Mouse (Mus musculus) liver, embryonic 12.5 days (tissue): ENCODE data around the gene Msh4. TPM values are rescaled to one million over a fixed set of nuclear protein-coding genes. Genes with fewer than 3 reads are reported as not detected.
A peak's percentile ranks its signal among the peaks of the same experiment; 100 is the strongest.

Experiments used
- ATAC-seq: fragments of 200-750 bp; cut with Nextera tagmentation; 2 replicates; pipeline ENCODE4 v1.8.0; 2017; ENCODE audit warnings: moderate number of reproducible peaks, mild to moderate bottlenecking, moderate library complexity
- H3K27ac ChIP-seq: fragments of 300-500 bp; sonication (generic); 2 replicates; pipeline ENCODE4 v1.5.1; 2016; ENCODE audit warnings: mild to moderate bottlenecking
- H3K27me3 ChIP-seq: fragments of 300-500 bp; sonication (generic); replicated peaks from 2 replicates; pipeline ENCODE4 v1.6.1; 2016; ENCODE audit warnings: mild to moderate bottlenecking, moderate library complexity
- H3K36me3 ChIP-seq: fragments of 300-500 bp; sonication (generic); 2 replicates; pipeline ENCODE4 v1.6.1; 2016; ENCODE audit warnings: mild to moderate bottlenecking, moderate library complexity
- H3K4me1 ChIP-seq: fragments of 300-500 bp; sonication (generic); 2 replicates; pipeline ENCODE4 v1.6.1; 2016
- H3K4me2 ChIP-seq: fragments of 300-500 bp; sonication (generic); 2 replicates; pipeline ENCODE4 v1.6.1; 2016; ENCODE audit warnings: mild to moderate bottlenecking, moderate library complexity
- H3K4me3 ChIP-seq: fragments of 300-500 bp; sonication (generic); 2 replicates; pipeline ENCODE4 v1.5.1; 2016; ENCODE audit warnings: mild to moderate bottlenecking, moderate library complexity
- H3K9ac ChIP-seq: fragments of 300-500 bp; sonication (generic); 2 replicates; pipeline ENCODE4 v1.6.1; 2016; ENCODE audit warnings: mild to moderate bottlenecking, moderate library complexity
- H3K9me3 ChIP-seq: fragments of 300-500 bp; sonication (generic); replicated peaks from 2 replicates; pipeline ENCODE4 v1.6.1; 2016; ENCODE audit warnings: mild to moderate bottlenecking, moderate library complexity
- WGBS: fragments of 180-500 bp; shearing (Covaris S2); methylation state at CpG from one replicate; pipeline ENCODE4 v1.1.7; 2016; ENCODE audit not compliant: insufficient replicate concordance; 5-methylcytosine and 5-hydroxymethylcytosine counted together
- polyA plus RNA-seq: library from polyadenylated mRNA; unstranded; fragments of >200 nt; fragmentation: Nextera tagmentation; extraction: Ambion mirVana; gene quantifications from 2 replicates; pipeline ENCODE4 v1.2.1, GENCODE M21; 2016

Msh4 gene
- polyA plus RNA-seq, 1 experiment from 2014 or later, result 0.10 TPM

DNA sequence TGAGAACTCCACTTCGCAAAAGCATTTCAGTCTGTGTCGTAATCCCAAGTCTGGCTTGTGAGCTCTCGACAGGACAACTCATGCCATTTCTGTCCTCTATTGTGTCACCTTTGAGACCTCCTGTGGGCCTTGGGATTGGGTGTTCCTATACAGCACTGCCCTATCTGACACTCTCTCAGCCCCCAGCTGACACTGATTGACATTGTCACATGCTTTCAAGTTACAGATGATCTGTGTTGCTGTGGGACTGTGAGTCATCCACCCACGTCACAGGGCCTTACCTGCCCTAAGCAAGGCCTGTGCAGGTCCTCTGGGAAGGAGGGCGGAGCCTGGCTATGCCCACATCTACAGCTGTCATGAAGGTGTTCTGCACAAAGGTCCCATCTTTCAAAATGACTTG, 26.5 kb upstream of the Msh4 start:
- no peaks in the 10 kb centered on the region for H3K4me1 ChIP-seq
- H3K27me3 ChIP-seq, result no peaks in the 10 kb centered on the region
- WGBS, result 82% methylated on average over 5 of the region's 5 CpGs
- H3K9ac ChIP-seq, result no peak overlapping the region
- ATAC-seq, result no peak
- no peak overlapping the region for H3K4me3 ChIP-seq
- no peak overlapping the region for H3K27ac ChIP-seq
- H3K36me3 ChIP-seq, result peaks cover 81% of the 10 kb centered on the region
- no peaks in the 10 kb centered on the region for H3K9me3 ChIP-seq
- H3K4me2 ChIP-seq, result no peak overlapping the region

- Histone ChIP-seq H3K4me1 (no peaks in the 10 kb centered on the region), H3K9ac (no peak overlapping the region), H3K27ac (no peak overlapping the region), H3K4me2 (no peak overlapping the region), H3K9me3 (no peaks in the 10 kb centered on the region), H3K27me3 (no peaks in the 10 kb centered on the region), H3K36me3 (peaks cover 76% of the 10 kb centered on the region), H3K4me3 (no peak overlapping the region)
- ATAC-seq, result no peak; the same call in 1 of the 2 replicates
- WGBS, result 82% methylated on average over 11 of the region's 11 CpGs
Measured at GRCm38 (mm10) chr3:153929526-153929925, 23.6 kb upstream of the Msh4 start.

DNA sequence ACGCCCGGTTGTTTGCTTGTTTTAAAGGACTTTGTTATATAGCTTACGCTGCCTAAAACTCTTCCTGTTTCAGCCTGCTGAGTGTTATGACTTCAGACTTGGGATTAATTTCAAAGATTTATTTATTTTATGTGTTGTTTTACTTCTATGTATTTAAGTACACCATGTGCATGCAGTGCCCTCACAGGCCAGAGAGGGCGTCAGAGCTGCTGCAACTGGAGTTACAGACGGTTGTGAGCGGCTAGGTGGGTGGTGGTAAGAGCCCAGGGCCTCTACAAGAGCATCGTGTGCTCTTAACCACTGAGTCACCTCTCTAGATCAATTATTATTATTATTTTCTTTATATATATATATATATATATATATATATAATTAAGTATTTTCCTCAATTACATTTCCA, 20.4 kb upstream of the Msh4 start:
- Histone ChIP-seq H3K4me1 (0 out of 2 replicates have a peak, but pooled peaks cover 2% of the 10 kb centered on the region), H3K9me3 (no peaks in the 10 kb centered on the region), H3K4me3 (no peak overlapping the region), H3K27me3 (no peaks in the 10 kb centered on the region), H3K4me2 (no peak overlapping the region), H3K9ac (no peak overlapping the region), H3K27ac (no peak overlapping the region), H3K36me3 (peaks cover 73% of the 10 kb centered on the region)
- no peak for ATAC-seq
- 82% methylated on average over 7 of the region's 7 CpGs for WGBS

DNA sequence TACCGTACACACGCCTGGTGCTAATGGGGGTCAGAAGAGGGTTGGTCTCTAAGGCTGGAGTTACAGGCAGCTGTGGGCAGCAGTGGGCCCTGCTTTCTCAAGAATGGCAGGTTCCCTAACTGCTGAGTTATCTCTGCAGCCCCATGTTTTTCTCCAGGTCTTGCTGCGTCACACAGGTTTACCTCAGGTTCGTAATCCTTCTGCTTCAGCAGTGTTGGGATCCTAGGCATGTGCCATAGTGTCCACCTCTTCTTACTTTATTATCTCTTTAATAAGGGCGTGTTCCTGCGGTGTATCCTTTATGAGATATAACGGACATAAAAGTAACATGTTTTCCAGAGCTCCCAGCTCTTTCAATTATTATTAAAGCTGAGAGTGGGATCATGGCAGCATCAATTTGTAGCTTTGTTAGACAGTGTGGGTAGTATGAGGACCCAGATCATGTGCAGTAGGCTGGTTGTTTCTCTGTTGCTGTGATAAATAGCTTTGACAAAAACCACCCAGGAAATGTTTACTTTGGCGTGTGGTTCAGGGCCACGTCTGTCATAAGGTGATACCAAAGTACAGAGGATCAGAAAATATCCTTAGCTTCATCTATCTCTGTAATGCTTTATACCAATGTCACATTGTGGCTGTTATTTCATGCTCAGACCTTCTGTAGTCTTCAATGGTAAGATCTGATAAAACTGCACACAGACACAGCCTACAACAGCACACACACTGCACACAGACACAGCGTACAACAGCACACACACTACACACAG, 15.4 kb upstream of the Msh4 start:
- Histone ChIP-seq H3K9me3 (no peaks in the 10 kb centered on the region), H3K36me3 (peaks cover 41% of the 10 kb centered on the region), H3K4me1 (0 out of 2 replicates have a peak, but pooled peaks cover 3% of the 10 kb centered on the region), H3K27me3 (no peaks in the 10 kb centered on the region), H3K4me3 (no peak overlapping the region), H3K9ac (no peak overlapping the region), H3K4me2 (no peak overlapping the region), H3K27ac (no peak overlapping the region)
- WGBS, result 74% methylated on average over 10 of the region's 10 CpGs
- no peak for ATAC-seq

GRCm38 (mm10) chr3:153917200-153917599, 11.3 kb upstream of the Msh4 start:
- H3K4me3 ChIP-seq, result no peak overlapping the region
- peaks cover 12% of the 10 kb centered on the region for H3K36me3 ChIP-seq
- H3K4me1 ChIP-seq, result peaks cover 15% of the 10 kb centered on the region
- H3K27ac ChIP-seq, result no peak overlapping the region
- H3K9me3 ChIP-seq, result no peaks in the 10 kb centered on the region
- 21% methylated on average over 1 of the region's 1 CpGs for WGBS
- ATAC-seq, result no peak
- H3K27me3 ChIP-seq, result no peaks in the 10 kb centered on the region
- no peak overlapping the region for H3K4me2 ChIP-seq
- no peak overlapping the region for H3K9ac ChIP-seq

GRCm38 (mm10) chr3:153913510-153914243, 7.7 kb upstream of the Msh4 start:
- no peak for ATAC-seq
- Histone ChIP-seq H3K4me1 (peaks cover 39% of the 10 kb centered on the region), H3K9ac (peak overlapping the region; percentile 98), H3K27me3 (no peaks in the 10 kb centered on the region), H3K27ac (peak overlapping the region; percentile 94), H3K9me3 (no peaks in the 10 kb centered on the region), H3K4me3 (peak overlapping the region; percentile 95), H3K36me3 (peaks cover 32% of the 10 kb centered on the region), H3K4me2 (peak overlapping the region; percentile 92)
- WGBS, result 32% methylated on average over 6 of the region's 6 CpGs

DNA sequence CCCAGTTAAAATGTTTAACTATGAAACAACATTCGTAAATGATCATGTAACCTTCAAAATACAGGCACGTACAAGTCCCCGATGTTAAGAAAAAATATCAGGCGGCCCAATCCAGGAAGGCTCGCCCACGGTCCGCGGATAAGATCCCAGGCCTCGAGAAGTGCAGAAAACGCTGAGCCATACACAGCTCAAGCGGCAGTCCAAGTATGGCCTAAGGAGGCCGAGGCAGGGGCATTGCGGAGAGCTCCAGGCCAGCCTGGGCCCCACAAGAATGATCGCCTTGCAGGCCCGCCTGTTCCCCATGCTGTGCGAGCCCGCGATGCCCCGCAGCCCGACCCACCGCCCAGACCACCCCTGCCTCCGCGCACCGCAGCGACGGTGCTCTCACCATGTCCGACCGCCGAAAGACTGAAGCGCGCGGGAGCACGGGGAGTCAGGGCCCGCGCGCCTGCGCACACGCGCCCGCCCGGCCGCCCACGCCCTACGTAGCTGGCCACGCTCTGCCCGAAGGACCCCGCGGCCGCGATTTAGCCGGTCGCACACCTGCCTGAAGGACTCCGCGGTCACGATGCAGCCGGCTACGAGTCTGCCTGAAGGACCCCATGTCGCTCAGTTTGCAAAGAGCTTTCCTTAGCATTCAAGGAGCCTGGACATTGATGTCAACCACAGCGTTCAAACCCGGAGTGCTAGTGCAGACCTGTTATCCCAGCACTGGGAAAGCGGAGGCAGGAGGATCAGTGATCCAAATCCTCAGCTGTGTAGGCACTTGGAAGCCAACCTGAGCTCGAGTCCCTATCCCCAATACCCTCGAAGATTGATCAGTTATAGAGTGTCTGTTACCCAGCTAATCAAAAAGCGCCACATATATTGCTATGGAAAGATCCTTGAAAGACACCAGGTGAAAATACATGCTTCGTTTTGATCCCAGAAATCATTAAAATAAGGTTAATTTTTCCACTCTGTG, 6.9 kb upstream of the Msh4 start, which contains the start of gene Rabggtb:
TSS of gene Rabggtb (minus strand) at position 464 of the 964 bp plus-strand sequence.
- Histone ChIP-seq H3K9me3 (no peaks in the 10 kb centered on the region), H3K9ac (peak within 1 kb of the TSS; percentile 98), H3K4me2 (peak within 1 kb of the TSS; percentile 92), H3K4me1 (peaks cover 48% of the 10 kb centered on the region), H3K4me3 (peak within 1 kb of the TSS; percentile 95), H3K27me3 (no peaks in the 10 kb centered on the region), H3K27ac (peak within 1 kb of the TSS; percentile 94), H3K36me3 (peaks cover 41% of the 10 kb centered on the region)
- peak; percentile 93 for ATAC-seq
- under 1% methylated on average over 65 of the region's 65 CpGs for WGBS

DNA sequence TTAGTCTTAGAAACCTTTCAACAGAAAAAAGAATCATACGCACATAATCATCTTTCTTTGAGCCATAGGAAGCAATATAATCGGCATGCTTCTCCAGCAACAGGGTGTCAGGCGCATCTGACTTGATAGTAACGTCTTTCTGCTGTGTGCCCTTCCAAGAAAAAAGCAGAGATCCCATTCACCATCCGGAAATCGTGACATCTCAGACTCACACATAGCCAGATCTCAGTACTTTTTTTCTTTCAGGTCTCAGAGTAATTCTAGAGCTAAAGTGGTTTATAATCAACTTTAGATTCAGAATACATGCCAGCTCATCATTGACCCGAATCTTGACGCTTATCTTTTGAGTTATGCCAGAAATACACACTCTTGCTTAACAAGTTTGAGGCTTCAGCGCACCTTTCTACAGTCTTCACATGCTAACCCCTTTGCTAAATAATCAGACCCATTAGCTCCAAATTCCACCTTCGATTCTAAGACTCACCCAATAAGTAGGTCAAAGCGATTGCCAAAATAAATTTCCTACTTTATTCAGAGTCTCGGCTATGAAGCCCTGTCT, 6.0 kb upstream of the Msh4 start:
- H3K4me3 ChIP-seq, result peak overlapping the region; percentile 95
- under 1% methylated on average over 12 of the region's 12 CpGs for WGBS

GRCm38 (mm10) chr3:153911197-153911881, 5.4 kb upstream of the Msh4 start:
- H3K4me3 ChIP-seq, result peak overlapping the region; percentile 95
- peak overlapping the region; percentile 94 for H3K27ac ChIP-seq
- peaks cover 51% of the 10 kb centered on the region for H3K4me1 ChIP-seq
- peak overlapping the region; percentile 92 for H3K4me2 ChIP-seq
- no peak for ATAC-seq
- H3K9ac ChIP-seq, result peak overlapping the region; percentile 98
- H3K36me3 ChIP-seq, result peaks cover 56% of the 10 kb centered on the region
- WGBS, result 13% methylated on average over 8 of the region's 8 CpGs
- no peaks in the 10 kb centered on the region for H3K9me3 ChIP-seq
- no peaks in the 10 kb centered on the region for H3K27me3 ChIP-seq

More for the DNA sequence above, 6.0 kb upstream of the Msh4 start:
- ATAC-seq, result no peak
- peaks cover 49% of the 10 kb centered on the region for H3K36me3 ChIP-seq
- peak overlapping the region; percentile 92 for H3K4me2 ChIP-seq
- H3K4me1 ChIP-seq, result peaks cover 51% of the 10 kb centered on the region
- H3K27ac ChIP-seq, result peak overlapping the region; percentile 94
- peak overlapping the region; percentile 98 for H3K9ac ChIP-seq
- no peaks in the 10 kb centered on the region for H3K27me3 ChIP-seq
- no peaks in the 10 kb centered on the region for H3K9me3 ChIP-seq

DNA sequence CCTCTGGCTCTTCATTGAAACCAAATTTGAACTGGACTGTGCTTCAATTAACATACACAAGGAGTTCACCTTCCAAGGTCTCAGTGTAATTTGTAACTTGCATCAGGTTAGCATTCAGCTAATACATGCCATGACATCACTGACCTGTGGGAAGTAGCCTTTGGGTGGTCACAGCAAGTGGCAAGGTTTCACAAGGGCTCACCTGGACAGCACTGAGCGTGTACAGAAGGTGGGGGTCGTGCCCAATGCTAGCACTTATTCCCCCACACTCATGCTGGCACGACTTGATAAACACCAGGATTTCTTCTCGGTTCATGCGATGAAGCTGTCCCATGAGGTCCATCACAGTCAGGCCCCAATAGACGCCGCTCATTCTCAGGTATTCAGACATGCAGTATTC, 4.6 kb upstream of the Msh4 start:
- H3K4me1 ChIP-seq, result peaks cover 60% of the 10 kb centered on the region
- peak overlapping the region; percentile 98 for H3K9ac ChIP-seq
- 35% methylated on average over 7 of the region's 7 CpGs for WGBS
- H3K4me2 ChIP-seq, result peak overlapping the region; percentile 92
- no peaks in the 10 kb centered on the region for H3K9me3 ChIP-seq
- H3K4me3 ChIP-seq, result peak overlapping the region; percentile 95
- H3K36me3 ChIP-seq, result peaks cover 64% of the 10 kb centered on the region
- no peaks in the 10 kb centered on the region for H3K27me3 ChIP-seq
- peak overlapping the region; percentile 94 for H3K27ac ChIP-seq
- ATAC-seq, result no peak

- H3K4me3 ChIP-seq, result peak overlapping the region; percentile 95
- H3K27ac ChIP-seq, result peak overlapping the region; percentile 94
- ATAC-seq, result no peak
- H3K36me3 ChIP-seq, result peaks cover 80% of the 10 kb centered on the region
- H3K4me1 ChIP-seq, result peaks cover 57% of the 10 kb centered on the region
- H3K9ac ChIP-seq, result peak overlapping the region; percentile 98
- no peaks in the 10 kb centered on the region for H3K9me3 ChIP-seq
- H3K4me2 ChIP-seq, result peak overlapping the region; percentile 92
- no peaks in the 10 kb centered on the region for H3K27me3 ChIP-seq
- 62% methylated on average over 5 of the region's 5 CpGs for WGBS
Measured at GRCm38 (mm10) chr3:153908919-153909318, 3.0 kb upstream of the Msh4 start.
